Mouse (Mus musculus): ENCODE data around the gene Ddx56.

DNA sequence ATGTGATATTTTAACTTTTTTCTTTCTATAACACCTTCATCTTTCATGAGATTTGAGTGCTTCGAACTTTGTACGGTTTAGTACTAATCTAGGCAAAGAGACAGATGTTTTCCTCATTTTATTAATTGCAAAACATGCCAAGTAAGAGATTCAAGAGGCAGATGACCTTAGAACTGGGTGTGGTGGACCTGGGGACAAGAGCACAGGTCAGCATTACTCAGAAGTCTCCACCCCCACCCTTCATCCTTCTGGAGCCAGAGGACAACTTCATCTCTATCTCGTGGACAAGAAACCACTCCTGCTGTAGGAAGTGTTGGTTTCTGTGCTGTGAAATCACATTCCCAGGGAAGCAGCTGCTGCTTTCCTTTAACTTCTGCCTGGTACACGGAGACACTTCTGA is 40.6 kb upstream of the Ddx56 start:
- TF ChIP-seq POLR2A (IDR thresholded peaks at IDR 0.05; ENCODE audit: borderline replicate concordance, control insufficient read depth, low read depth, low read length) = no peak
- TF ChIP-seq CTCF (IDR thresholded peaks at IDR 0.05; ENCODE audit: control insufficient read depth, insufficient read depth, low read length) = no peak

Measured in bone marrow, adult 2 months (tissue).